Mouse (Mus musculus) adrenal gland, postnatal 10 days (tissue): ENCODE measurements around the gene F13b. TPM values are rescaled to one million over a fixed set of nuclear protein-coding genes. Genes with fewer than 3 reads are reported as not detected.

Experiments used
- DNase-seq: peaks from one replicate; pipeline ENCODE4 v3.0.0; 2021; ENCODE audit warnings: mixed read lengths
- long read RNA-seq, 2 experiments: library from polyadenylated mRNA; stranded (forward); transcript quantifications; one replicate each; pipeline ENCODE4 v2.0.0; 2021
- total RNA-seq, 2 experiments: library from RNA; stranded (reverse); gene quantifications; 2 replicates each; pipeline ENCODE4 v1.2.3; 2021

The F13b gene
- total RNA-seq, result 10 to 100 TPM; 15.0 to 35.5 TPM
- long read RNA-seq, experiment 1, transcript F13b-201 (12 exons, 2,379 nt), result major isoform, 64 of 73 reads
- long read RNA-seq, experiment 1, partial matches to known transcripts, result 4 of 73 reads
- long read RNA-seq, experiment 1, other reads (novel, unspliced or antisense), result 5 of 73 reads
- long read RNA-seq, experiment 2, partial matches to known transcripts, result 0 of 4 reads
- long read RNA-seq, experiment 2, other reads (novel, unspliced or antisense), result 1 of 4 reads

DNA sequence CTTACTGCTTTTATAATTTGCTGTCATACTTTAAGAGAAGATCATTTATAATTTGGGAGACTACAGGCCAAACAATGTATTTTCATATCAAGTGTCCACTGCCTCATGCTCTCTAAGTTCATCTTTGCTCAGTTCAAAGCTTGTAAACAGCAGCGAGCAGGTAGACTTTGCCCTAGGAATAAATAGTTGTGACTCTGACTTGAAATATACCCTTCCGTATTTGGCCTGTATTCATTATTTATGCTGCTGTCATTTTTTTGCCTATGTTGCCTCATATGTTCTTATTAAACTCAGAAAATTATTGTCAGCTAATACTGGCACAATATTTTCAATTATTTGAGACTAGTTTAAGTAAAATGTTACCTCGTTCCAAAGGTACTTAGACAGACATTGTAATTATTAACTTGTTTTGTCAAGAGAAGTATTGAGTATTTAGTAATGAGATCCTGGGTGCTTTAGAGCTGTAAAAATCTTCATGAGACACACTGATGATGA, at the start of gene F13b:
F13b (plus strand) TSS at position 445 of the 495 bp plus-strand sequence.
- no peak for DNase-seq

DNA sequence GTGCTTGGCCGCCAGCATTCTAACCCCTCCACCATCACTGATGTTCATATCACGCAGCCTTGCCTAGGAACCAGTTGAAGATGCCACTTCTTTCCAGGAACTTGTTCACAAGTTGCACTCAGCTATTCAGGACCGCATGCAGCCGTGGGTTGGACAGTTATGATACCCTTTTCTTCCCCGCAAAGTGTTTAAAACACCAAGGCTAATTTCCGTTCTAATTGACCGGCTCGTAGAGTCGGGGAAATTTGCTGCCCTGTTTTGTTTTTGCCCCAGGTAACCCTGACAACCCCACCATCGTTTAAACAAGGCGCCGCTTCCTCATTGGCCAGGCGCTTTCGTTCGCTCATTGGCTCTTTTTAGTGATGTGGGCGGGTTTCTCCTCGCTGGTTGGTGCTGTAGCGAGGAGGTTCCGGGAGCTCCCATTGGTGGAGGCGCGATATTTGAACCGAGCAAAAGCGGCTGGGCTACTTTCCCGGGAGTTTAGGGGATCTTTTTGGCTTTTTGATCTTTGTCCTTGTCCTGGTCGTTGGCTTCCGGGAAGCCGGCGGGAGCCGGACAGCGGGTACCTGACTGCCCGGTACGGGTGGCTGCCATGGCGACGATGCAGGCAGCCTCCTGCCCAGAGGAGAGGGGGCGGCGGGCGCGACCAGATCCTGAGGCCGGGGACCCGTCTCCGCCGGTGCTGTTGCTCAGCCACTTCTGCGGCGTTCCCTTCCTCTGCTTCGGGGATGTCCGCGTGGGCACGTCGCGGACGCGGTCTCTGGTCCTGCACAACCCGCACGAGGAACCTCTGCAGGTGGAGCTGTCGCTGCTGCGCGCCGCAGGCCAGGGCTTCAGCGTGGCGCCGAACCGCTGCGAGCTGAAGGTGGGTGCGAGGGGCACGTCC, 46.9 kb upstream of the F13b start, which contains the start of gene Aspm:
Aspm (plus strand) TSS at position 433 of the 886 bp plus-strand sequence.
- peak; percentile 91 for DNase-seq

DNA sequence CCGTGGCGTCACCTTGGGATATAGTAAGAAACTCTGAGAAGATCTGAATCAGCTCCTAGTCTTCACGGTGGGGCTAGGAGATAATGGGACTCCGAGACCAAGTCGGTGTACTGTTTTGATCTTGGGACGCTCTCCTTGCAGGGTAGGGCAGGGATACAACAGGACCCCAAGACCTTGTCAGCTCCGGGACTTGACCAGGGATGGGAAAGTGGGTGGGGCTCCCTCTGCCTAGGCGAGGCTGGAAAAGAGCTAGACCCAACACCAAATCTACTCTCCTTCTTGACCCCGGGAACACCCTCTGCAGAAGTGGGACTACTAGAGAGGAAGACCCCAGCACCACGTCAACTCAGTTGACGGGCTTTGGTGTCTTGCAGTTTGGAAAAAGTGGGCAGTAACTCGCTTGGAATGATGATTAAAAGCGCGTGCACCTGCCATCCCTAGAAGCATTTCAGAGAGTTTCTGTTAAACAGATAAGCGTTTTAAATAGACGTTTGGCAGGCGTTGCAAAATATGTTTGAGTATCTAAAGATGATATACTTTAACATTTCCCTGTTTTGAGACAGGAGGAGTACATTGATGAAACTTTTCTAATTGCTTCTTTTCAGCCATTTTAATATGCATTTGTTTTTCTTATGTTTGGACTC, 46.2 kb upstream of the F13b start:
- DNase-seq, result peak; percentile 16

DNA sequence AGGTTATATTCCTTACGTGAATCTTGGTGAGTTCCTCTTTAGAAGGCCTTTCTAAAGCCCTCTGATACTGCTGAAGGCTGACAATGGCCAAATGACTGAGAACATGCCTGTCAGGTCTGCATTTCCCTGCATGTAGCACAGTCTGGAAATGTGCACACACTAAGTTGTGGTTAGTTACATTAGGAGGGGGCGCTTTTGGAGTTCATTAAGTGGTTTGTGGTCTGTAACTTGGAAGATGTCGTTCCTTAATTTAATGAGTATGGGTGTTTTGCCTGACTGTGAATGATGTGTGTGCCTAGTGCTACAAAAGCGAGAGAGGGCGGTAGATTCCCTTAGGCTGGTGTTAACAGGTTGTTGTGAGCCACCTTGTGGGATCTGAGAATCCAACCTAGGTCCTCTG, 40.7 kb upstream of the F13b start:
- DNase-seq, result no peak

DNA sequence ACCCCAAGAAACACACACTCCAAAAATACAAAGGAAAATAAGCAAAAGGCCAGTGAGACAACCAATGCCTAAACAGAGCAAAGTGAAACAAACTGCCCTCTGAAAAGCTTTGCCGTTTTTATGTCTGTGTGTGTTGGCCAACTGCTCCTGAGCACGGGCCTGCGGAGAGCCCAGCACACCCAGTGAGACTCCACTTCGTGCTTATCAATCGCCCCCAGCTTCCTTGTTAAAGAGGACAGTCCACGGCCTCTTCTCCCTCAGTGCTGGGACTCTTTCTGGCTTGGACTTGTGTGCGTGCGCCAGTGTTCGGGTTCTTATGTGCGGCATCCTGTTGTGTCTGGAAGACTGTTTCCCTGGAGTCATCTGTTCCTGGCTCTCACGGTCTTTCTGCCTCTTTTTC, 35.6 kb upstream of the F13b start:
- DNase-seq, result no peak

DNA sequence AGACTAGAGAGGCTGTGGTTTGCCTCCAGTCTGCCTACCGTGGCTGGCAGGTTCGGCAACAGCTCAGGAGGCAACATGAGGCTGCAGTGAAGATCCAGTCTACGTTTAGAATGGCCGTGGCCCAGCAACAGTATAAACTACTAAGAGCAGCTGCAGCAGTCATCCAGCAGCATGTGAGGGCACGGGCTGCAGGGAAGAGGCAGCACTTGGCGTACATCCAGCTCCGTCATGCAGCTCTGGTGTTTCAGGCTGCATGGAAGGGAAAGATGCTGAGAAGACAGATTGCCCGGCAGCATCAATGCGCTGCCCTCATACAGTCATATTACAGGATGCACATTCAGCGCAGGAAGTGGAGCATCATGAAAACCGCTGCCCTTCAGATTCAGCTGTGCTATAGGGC, 22.6 kb upstream of the F13b start:
- no peak for DNase-seq

DNA sequence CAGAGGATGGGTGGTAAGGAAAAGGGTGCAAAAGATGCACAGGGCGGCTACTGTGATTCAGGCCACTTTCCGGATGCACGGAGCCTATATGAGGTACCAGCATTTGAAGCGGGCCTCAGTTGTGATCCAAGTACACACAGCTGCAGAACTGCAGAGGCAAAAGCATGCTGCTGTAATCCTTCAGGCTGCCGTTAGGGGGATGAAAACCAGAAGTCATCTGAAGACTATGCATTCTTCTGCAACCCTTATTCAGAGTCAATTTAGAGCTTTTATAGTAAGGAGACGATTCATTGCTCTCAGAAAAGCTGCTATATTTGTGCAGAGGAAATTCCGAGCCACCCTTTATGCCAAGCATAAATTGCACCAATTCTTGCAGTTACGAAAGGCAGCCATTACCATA, 21.3 kb upstream of the F13b start:
- no peak for DNase-seq

DNA sequence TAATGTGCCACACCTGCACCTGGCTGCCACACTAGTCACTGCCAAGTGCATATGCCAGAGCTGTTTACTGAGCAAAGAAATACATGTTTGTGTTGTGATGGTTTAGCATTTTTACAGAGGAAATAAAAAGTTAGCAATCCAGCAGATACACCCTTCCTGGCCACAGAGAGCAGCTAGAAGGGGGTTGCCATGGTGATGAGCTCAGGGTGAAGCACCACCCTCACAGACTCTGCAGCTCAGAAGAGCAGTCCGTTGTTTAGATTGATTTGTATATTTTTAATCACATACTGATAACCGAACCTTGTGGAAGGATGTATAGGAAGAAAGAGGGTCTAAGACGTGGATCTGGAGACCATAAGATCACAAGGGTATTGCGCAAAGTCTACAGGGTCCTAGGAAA, 20.4 kb upstream of the F13b start:
- no peak for DNase-seq

DNA sequence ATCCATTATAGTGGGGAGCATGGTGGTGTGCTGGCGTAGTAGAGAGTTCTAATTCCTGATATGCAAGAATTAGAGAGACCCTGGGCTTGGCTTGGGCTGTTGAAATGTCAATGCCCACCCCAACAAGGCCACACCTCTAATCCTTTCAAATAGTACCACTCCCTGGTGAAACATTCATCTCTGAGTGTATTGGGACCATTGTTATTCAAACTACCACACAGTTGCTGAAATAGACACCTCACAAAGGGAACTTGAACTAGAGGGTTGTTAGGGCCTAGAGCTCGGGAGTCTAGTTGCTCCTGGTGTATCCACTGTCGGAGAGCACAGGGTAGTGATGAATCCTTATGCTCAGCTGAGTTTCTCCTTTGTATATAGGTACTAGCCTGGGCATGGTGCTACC, 6.9 kb upstream of the F13b start:
- DNase-seq, result no peak

DNA sequence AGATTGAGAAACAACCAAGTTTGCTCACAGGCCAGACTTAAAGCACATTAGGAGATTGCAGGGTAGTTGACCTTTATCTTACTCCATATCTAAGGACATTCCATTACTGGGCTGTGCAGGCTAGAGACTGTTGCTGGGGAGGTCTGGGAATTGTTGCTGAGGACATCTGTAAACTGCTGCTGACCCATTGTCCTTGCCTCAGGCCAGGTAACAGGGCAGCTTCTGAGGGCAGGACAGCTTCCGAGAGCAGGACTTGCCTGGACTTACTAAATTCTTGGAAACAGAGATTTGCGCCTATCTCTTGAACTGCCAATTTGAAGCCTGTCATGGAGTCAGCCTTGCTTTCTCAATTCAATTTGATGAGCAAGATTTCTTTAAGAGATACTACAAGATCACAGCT, 6.1 kb upstream of the F13b start:
- no peak for DNase-seq

DNA sequence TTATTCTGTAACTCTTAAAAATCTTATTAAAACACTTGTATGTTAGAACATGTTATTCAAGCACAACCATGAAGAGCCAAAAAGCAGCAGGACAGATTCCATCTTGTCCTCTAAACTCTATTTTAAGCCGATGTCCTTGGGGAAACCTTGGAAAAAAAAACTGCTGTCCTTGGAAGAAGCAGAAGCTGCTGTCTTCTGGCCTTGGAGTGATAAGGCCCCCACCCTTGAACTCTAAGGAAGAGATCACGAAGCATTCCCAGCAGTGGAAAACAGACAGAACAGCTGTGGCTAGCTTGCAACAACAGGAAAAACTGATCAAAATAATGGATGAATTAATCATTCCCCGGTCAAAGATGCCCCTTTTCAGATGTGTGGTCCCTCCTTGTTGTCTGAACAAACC, 5.3 kb upstream of the F13b start:
- DNase-seq, result peak; percentile 5

DNA sequence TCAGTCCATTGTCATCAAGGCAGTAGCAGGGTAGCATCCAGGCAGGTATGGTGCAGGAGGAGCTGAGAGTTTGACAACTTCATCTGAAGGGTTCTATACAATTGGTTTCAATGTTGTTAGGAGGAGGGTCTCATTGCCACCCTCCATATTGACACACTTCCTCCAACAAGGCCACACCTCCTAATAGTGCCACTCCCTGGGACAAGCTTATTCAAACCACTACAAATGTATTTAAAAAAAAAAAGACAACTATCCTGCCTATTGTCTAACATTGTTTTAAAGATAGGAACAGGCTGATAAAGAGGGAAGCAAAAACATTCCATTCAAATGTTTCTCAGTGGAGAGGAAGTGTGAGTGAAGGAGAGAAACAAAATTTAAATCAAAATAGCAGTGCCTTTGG, 1.8 kb upstream of the F13b start:
- no peak for DNase-seq

DNA sequence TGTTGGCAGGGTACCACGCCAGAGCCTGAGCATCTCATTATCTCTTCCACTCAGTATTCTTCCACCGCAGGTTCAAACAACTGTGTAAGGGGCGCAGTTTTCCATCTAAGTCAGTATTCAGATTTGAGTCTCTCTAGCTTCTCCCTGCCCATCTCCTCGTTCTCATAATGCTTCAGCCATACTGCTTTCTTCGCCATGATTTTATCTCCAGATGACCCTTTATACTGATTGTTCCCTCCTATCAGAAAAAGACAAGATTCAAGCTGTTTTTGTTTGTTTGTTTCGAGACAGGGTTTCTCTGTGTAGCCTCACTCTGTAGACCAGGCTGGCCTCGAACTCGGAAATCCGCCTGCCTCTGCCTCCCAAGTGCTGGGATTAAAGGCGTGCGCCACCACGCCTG, 13.1 kb downstream of the F13b start:
- no peak for DNase-seq

DNA sequence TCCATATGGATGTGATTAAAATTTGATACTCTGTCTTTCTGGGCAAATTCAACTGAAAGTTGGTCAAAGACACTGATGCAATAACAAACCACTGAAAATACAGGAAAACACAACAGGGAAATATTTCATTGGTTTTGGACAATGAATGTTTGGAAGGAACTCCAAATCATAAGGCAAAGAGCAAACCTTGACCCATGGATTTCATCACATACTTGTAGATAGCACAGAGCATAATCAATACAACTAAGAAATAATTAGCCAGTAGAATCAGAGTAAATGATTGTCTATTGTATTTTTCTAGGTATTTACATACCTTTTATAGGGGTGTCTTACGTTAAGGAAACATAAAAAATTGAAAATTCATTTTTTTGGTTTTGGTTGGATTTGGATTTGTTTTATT, 47.0 kb downstream of the F13b start:
- DNase-seq, result no peak

DNA sequence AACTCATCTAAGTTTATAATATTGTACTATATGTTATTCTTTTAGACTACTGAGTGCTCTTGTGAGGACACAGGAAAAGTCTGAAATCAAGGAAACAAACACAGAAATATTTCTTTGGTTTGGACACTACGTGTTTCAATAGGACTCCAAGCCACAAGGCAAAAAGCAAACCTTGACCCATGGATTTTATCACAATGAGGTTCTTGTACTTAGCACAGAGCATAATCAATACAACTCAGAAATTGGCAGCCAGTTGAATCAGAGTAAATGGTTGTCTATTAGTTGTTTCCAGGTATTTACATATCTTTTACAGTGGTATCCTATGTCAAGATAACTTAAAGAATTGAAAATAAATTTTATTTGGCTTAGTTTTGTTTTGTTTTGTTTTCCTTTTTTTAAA, 49.8 kb downstream of the F13b start:
- DNase-seq, result no peak

DNA sequence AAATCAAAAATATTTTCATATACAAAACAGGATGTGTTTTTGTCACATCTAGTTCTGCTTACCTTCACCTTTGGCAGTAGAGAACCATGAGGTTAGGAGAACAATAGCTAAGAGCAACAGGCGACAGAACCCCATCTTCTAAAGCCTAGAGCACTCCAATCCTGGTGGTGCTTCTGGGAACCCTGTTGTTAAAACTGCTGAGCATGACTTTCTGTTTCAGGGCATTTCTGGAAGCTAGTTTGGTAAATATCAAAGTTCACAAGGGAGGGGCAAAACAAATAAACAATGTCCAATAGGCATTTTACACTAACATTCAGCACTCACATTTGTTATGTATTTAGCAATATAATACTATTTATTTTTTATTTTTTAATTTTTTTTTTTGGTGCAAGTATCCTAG, 58.5 kb downstream of the F13b start, which contains the start of gene Cfhr1:
Cfhr1 (minus strand) TSS at position 249 of the 400 bp plus-strand sequence.
- no peak for DNase-seq

Other genes starting within 250 kb of the F13b start
- under 1 TPM in 1 of 2 experiments, not detected in 1; 0.18 TPM for gene Crb1, start 124.6 kb upstream of the F13b start, total RNA-seq
- gene Zbtb41, start 79.4 kb upstream of the F13b start, total RNA-seq, result 10 to 100 TPM; 31.5 to 32.3 TPM
- gene Aspm, start 46.9 kb upstream of the F13b start, total RNA-seq, result 10 to 100 TPM in 1 of 2 experiments, 1 to 10 TPM in 1; 7.7 to 10.8 TPM
- gene Cfhr1, start 58.6 kb downstream of the F13b start, total RNA-seq, result 1 to 10 TPM; 2.2 to 5.5 TPM